Mouse (Mus musculus) adrenal gland, postnatal 10 days (tissue): Measurements from ENCODE around the gene Prrx1. TPM values are rescaled to one million over a fixed set of nuclear protein-coding genes. Genes with fewer than 3 reads are reported as not detected.

Experiments
- DNase-seq: peaks from one replicate; pipeline ENCODE4 v3.0.0; 2021; ENCODE audit warnings: mixed read lengths
- total RNA-seq, 2 experiments: library from RNA; stranded (reverse); gene quantifications; 2 replicates each; pipeline ENCODE4 v1.2.3; 2021

The Prrx1 gene
- total RNA-seq, 2 experiments from 2014 or later: 14.2 to 22.1 TPM

- DNase-seq: peak; percentile 71
Observed at GRCm38 (mm10) chr1:163311861-163312811, 1.4 kb downstream of the Prrx1 start.

GRCm38 (mm10) chr1:163311006-163311836 lies 2.3 kb downstream of the Prrx1 start:
- no peak for DNase-seq

GRCm38 (mm10) chr1:163310023-163310754 lies 3.3 kb downstream of the Prrx1 start:
- DNase-seq: no peak

- DNase-seq: no peak
Observed at GRCm38 (mm10) chr1:163309466-163309865, 4.0 kb downstream of the Prrx1 start.

- peak; percentile 14 for DNase-seq
Observed at GRCm38 (mm10) chr1:163308631-163309030, 4.9 kb downstream of the Prrx1 start.

GRCm38 (mm10) chr1:163307706-163308105 lies 5.8 kb downstream of the Prrx1 start:
- DNase-seq: no peak

- DNase-seq: no peak
Observed at GRCm38 (mm10) chr1:163305956-163306355, 7.6 kb downstream of the Prrx1 start.

GRCm38 (mm10) chr1:163304837-163305236 lies 8.7 kb downstream of the Prrx1 start:
- DNase-seq: no peak

- DNase-seq: no peak
Observed at GRCm38 (mm10) chr1:163302292-163302691, 11.2 kb downstream of the Prrx1 start.

- no peak for DNase-seq
Observed at GRCm38 (mm10) chr1:163293152-163293551, 20.4 kb downstream of the Prrx1 start.

- DNase-seq: no peak
Observed at GRCm38 (mm10) chr1:163291925-163292324, 21.6 kb downstream of the Prrx1 start.

- DNase-seq: no peak
Observed at GRCm38 (mm10) chr1:163289131-163289530, 24.4 kb downstream of the Prrx1 start.

GRCm38 (mm10) chr1:163285539-163285938 lies 28.0 kb downstream of the Prrx1 start:
- no peak for DNase-seq

GRCm38 (mm10) chr1:163285136-163285535 lies 28.4 kb downstream of the Prrx1 start:
- DNase-seq: peak; percentile 7

- no peak for DNase-seq
Observed at GRCm38 (mm10) chr1:163283980-163284635, 29.4 kb downstream of the Prrx1 start.

- no peak for DNase-seq
Observed at GRCm38 (mm10) chr1:163281450-163282198, 31.9 kb downstream of the Prrx1 start.

- DNase-seq: peak; percentile 7
Observed at GRCm38 (mm10) chr1:163280842-163281122, 32.7 kb downstream of the Prrx1 start.

- peak; percentile 9 for DNase-seq
Observed at GRCm38 (mm10) chr1:163280097-163280841, 33.2 kb downstream of the Prrx1 start.

GRCm38 (mm10) chr1:163277069-163277468 lies 36.4 kb downstream of the Prrx1 start:
- no peak for DNase-seq

GRCm38 (mm10) chr1:163274919-163275318 lies 38.6 kb downstream of the Prrx1 start:
- no peak for DNase-seq
